Mouse (Mus musculus) liver, adult (tissue): ENCODE results near the gene Trdmt1.
A peak's percentile ranks its signal among the peaks of the same experiment; 100 is the strongest.

ENCODE experiments used
- GATA4 ChIP-seq: IDR thresholded peaks from 2 replicates; pipeline ENCODE4 v1.6.1; 2014; ENCODE audit warnings: mild to moderate bottlenecking, low read length; ENCODE audit not compliant: insufficient replicate concordance

Gene Trdmt1

GRCm38 (mm10) chr2:13544193-13544824 is at the start of gene Trdmt1:
Trdmt1 (minus strand) TSS chr2:13544668.
- peak; percentile 55; the same call in 1 of the 2 replicates for TF ChIP-seq GATA4

- TF ChIP-seq GATA4 = no peak
Observed at GRCm38 (mm10) chr2:13593328-13593727, 48.9 kb upstream of the Trdmt1 start.

- TF ChIP-seq GATA4 = no peak
Observed at GRCm38 (mm10) chr2:13582184-13582583, 37.7 kb upstream of the Trdmt1 start.

GRCm38 (mm10) chr2:13579991-13580390 is 35.5 kb upstream of the Trdmt1 start:
- no peak for TF ChIP-seq GATA4

GRCm38 (mm10) chr2:13579315-13579714 is 34.8 kb upstream of the Trdmt1 start:
- no peak for TF ChIP-seq GATA4

GRCm38 (mm10) chr2:13578473-13579152 is 34.1 kb upstream of the Trdmt1 start:
- TF ChIP-seq GATA4 = no peak

GRCm38 (mm10) chr2:13577399-13577798 is 32.9 kb upstream of the Trdmt1 start:
- no peak for TF ChIP-seq GATA4

GRCm38 (mm10) chr2:13575926-13576325 is 31.5 kb upstream of the Trdmt1 start:
- TF ChIP-seq GATA4 = no peak

GRCm38 (mm10) chr2:13575287-13575801 is 30.9 kb upstream of the Trdmt1 start:
- TF ChIP-seq GATA4 = no peak

GRCm38 (mm10) chr2:13574801-13575150 is 30.3 kb upstream of the Trdmt1 start:
- no peak for TF ChIP-seq GATA4

- TF ChIP-seq GATA4 = no peak
Observed at GRCm38 (mm10) chr2:13574066-13574800, 29.8 kb upstream of the Trdmt1 start.

GRCm38 (mm10) chr2:13573408-13574065 is 29.1 kb upstream of the Trdmt1 start, which contains the start of gene Vim:
Vim (plus strand) TSS chr2:13573927.
- TF ChIP-seq GATA4 = peak; percentile 26; the same call in 1 of the 2 replicates

GRCm38 (mm10) chr2:13572647-13573407 is 28.4 kb upstream of the Trdmt1 start:
- TF ChIP-seq GATA4 = no peak

- TF ChIP-seq GATA4 = no peak
Observed at GRCm38 (mm10) chr2:13572101-13572553, 27.7 kb upstream of the Trdmt1 start.

- no peak for TF ChIP-seq GATA4
Observed at GRCm38 (mm10) chr2:13570122-13570521, 25.7 kb upstream of the Trdmt1 start.

GRCm38 (mm10) chr2:13560396-13560795 is 15.9 kb upstream of the Trdmt1 start:
- TF ChIP-seq GATA4 = no peak
